Mouse (Mus musculus) liver, embryonic 14.5 days (tissue): ENCODE measurements around the gene Pqlc2. TPM values are rescaled to one million over a fixed set of nuclear protein-coding genes. Genes with fewer than 3 reads are reported as not detected.
A peak's percentile ranks its signal among the peaks of the same experiment; 100 is the strongest.

Experiments
- ATAC-seq: fragments of 200-750 bp; cut with Nextera tagmentation; 2 replicates; pipeline ENCODE4 v1.8.0; 2017; ENCODE audit warnings: moderate number of reproducible peaks, mild to moderate bottlenecking, moderate library complexity; ENCODE audit not compliant: insufficient read depth
- DNase-seq, 3 experiments: peaks; one replicate each; pipeline ENCODE4 v3.0.0-alpha.2; 2012 to 2013; ENCODE audit warnings: low read depth in 3 of 3, low spot score in 3 of 3
- H3K27ac ChIP-seq: fragments of 300-500 bp; sonication (generic); 2 replicates; pipeline ENCODE4 v1.5.1; 2014; ENCODE audit warnings: moderate library complexity, mild to moderate bottlenecking, control low read depth, inconsistent platforms
- H3K27me3 ChIP-seq: fragments of 300-500 bp; sonication (generic); 2 replicates; pipeline ENCODE4 v1.6.1; 2014; ENCODE audit warnings: mild to moderate bottlenecking, low read length, moderate library complexity; ENCODE audit not compliant: control insufficient read depth, insufficient read depth
- H3K36me3 ChIP-seq: fragments of 300-500 bp; sonication (generic); replicated peaks from 2 replicates; pipeline ENCODE4 v1.6.1; 2014; ENCODE audit warnings: low read depth; ENCODE audit not compliant: control insufficient read depth, insufficient read depth
- H3K4me1 ChIP-seq, 2 experiments: fragments of 200-500 bp in 1 of 2; fragments of 300-500 bp in 1 of 2; sonication (generic) in 1 of 2; replicated peaks; 2 replicates each; pipeline ENCODE4 v1.6.1; 2012 to 2014; ENCODE audit warnings: antibody characterized with exemption in 1 of 2, inconsistent platforms in 1 of 2, low read length in 1 of 2; ENCODE audit not compliant: control insufficient read depth in 2 of 2, insufficient read depth in 2 of 2
- H3K4me2 ChIP-seq: fragments of 300-500 bp; sonication (generic); 2 replicates; pipeline ENCODE4 v1.6.1; 2014; ENCODE audit warnings: low read depth, mild to moderate bottlenecking, control low read depth, moderate library complexity
- H3K4me3 ChIP-seq, 2 experiments: fragments of 200-500 bp in 1 of 2; fragments of 300-500 bp in 1 of 2; sonication (generic) in 1 of 2; 2 replicates each; pipeline ENCODE4 v1.5.1; 2012 to 2014; ENCODE audit warnings: low read depth in 2 of 2, low read length in 2 of 2, mild to moderate bottlenecking in 2 of 2, control low read depth in 1 of 2, inconsistent platforms in 1 of 2, moderate library complexity in 1 of 2; ENCODE audit not compliant: insufficient read depth in 1 of 2
- H3K9ac ChIP-seq: fragments of 300-500 bp; sonication (generic); replicated peaks from 2 replicates; pipeline ENCODE4 v1.6.1; 2014; ENCODE audit warnings: mild to moderate bottlenecking, control low read depth, moderate library complexity
- H3K9me3 ChIP-seq: fragments of 300-500 bp; sonication (generic); 2 replicates; pipeline ENCODE4 v1.6.1; 2016; ENCODE audit warnings: low read length, mixed read lengths; ENCODE audit not compliant: control insufficient read depth
- CTCF ChIP-seq: IDR thresholded peaks from 2 replicates; pipeline ENCODE4 v1.5.1; 2016; ENCODE audit warnings: antibody characterized with exemption, low read depth, control low read depth
- EP300 ChIP-seq: IDR thresholded peaks from 2 replicates; pipeline ENCODE4 v1.6.1; 2016; ENCODE audit warnings: antibody characterized with exemption, low read depth
- WGBS: fragments of 180-500 bp; shearing (Covaris S2); extraction: QIAGEN DNeasy Blood & Tissue Kit; methylation state at CpG from one replicate; pipeline ENCODE4 v1.1.7; 2014; ENCODE audit not compliant: insufficient replicate concordance; 5-methylcytosine and 5-hydroxymethylcytosine counted together
- polyA plus RNA-seq, 2 experiments: library from polyadenylated mRNA; depleted of rRNA in 1 of 2; stranded (reverse) in 1 of 2; unstranded in 1 of 2; fragments of >200 nt; fragmentation: Nextera tagmentation in 1 of 2; extraction: Ambion mirVana in 1 of 2; gene quantifications; 2 replicates each; pipeline versions ENCODE4 v1.2.1 to v1.2.3; 2012 to 2014

Pqlc2 gene
- polyA plus RNA-seq, 2 experiments, result 8.1 to 8.6 TPM

DNA sequence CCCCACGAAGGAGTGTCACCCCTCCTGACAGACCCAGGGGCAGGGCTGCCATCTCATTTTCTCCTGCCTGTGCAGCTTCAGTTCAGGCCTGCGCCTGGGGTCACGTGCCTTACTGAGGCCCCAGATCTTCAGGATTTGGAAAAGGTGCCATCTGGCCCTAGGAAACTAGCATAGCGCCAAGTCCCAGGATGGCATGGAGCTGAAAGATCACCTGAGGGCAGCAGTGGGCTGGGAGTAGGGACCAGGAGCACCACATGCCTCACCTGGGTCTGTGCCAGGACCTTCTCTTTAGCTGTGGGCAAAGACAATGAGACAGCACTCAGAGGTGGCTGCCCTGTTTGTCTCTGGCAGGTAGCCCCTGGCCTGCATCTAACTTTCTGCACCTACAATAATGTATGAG, 12.9 kb downstream of the Pqlc2 start:
- peaks cover 0 to 3% of the 10 kb centered on the region in 2 experiments; a peak in 1 of 4 replicates for H3K4me1 ChIP-seq
- no peak overlapping the region for H3K4me3 ChIP-seq
- DNase-seq, result no peak
- no peak overlapping the region for H3K9ac ChIP-seq
- no peak for ATAC-seq
- H3K27ac ChIP-seq, result no peak overlapping the region
- H3K4me2 ChIP-seq, result no peak overlapping the region
- whole genome bisulfite sequencing, result 70% methylated on average over 4 of the region's 4 CpGs
- TF ChIP-seq CTCF (no peak), EP300 (no peak)
- H3K36me3 ChIP-seq, result no peaks in the 10 kb centered on the region
- no peaks in the 10 kb centered on the region for H3K9me3 ChIP-seq
- H3K27me3 ChIP-seq, result no peaks in the 10 kb centered on the region

DNA sequence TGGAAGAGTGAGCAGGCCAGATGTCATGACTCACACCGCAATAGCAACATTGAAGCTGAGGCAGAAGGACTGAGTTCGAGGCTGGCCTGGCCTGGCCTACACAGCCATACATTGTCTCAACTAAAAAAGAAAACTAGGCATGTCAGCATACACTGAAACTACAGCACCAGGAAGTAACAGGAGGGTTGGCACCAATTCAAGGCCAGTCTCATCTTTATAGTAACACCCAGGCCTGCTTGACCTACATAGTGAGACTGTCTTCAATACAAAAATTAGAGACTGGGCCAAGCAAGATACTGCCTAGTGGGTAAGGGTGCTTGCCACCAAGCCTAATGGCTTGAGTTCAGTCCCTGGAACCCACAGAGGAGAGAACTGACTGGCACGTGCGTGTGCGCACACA, 18.5 kb downstream of the Pqlc2 start:
- Histone ChIP-seq H3K9me3 (no peaks in the 10 kb centered on the region), H3K27me3 (no peaks in the 10 kb centered on the region), H3K9ac (no peak overlapping the region), H3K36me3 (peaks cover 6% of the 10 kb centered on the region; the same call in 1 of the 2 replicates), H3K4me3 (no peak overlapping the region), H3K4me1 (no peaks in the 10 kb centered on the region), H3K4me2 (no peak overlapping the region), H3K27ac (no peak overlapping the region)
- no peak for DNase-seq
- TF ChIP-seq EP300 (no peak), CTCF (no peak)
- ATAC-seq, result no peak
- 86% methylated on average over 5 of the region's 5 CpGs for WGBS

DNA sequence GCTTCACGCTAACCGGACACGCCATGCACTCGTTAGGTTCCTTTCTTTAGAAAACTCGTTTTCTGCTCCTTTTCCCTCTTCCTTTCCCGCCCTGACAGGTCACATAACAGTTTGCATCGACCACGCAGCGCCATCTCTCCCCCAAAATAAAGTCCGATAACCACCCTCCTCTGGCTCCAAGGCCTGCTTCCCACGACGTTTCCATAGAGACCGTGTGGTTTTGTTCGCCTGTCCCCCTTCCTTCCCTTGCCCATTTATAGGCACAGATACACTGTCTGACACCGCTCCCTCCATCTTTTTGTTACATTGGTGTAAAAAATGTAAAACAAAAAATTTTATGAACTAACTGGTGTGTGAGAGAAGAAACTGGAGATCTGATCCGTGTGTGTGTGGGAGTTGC, 19.4 kb downstream of the Pqlc2 start:
- H3K4me2 ChIP-seq, result no peak overlapping the region
- H3K27ac ChIP-seq, result no peak overlapping the region
- peaks cover 6% of the 10 kb centered on the region; the same call in 1 of the 2 replicates for H3K36me3 ChIP-seq
- 80% methylated on average over 16 of the region's 16 CpGs for WGBS
- DNase-seq, result no peak
- H3K9ac ChIP-seq, result no peak overlapping the region
- no peaks in the 10 kb centered on the region for H3K27me3 ChIP-seq
- ATAC-seq, result no peak
- TF ChIP-seq EP300 (no peak), CTCF (no peak)
- no peak overlapping the region for H3K4me3 ChIP-seq
- H3K9me3 ChIP-seq, result no peaks in the 10 kb centered on the region
- no peaks in the 10 kb centered on the region for H3K4me1 ChIP-seq

DNA sequence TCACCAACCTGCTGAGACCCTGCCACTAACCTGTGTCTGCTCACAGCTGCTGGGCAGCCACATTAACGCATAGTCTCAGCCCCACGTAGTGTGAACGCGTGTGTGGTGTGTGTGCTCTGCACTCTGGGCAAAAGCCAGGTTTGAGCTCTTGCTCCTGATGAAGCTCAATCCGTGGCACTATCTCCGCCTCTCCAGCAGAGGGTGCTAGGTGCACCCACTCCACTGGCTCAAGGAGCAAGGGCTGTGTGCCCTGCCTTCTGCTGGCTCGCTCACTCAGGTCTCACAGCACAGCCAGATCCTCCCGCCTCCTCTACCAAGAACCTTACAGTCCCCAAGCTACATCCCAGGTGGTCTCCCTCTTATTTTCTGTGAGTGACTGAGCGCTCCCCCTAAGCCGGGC, 21.5 kb downstream of the Pqlc2 start:
- no peak overlapping the region for H3K4me3 ChIP-seq
- H3K9ac ChIP-seq, result no peak overlapping the region
- DNase-seq, result no peak
- H3K36me3 ChIP-seq, result peaks cover 6% of the 10 kb centered on the region; the same call in 1 of the 2 replicates
- TF ChIP-seq CTCF (peak; percentile 93), EP300 (no peak)
- no peak overlapping the region for H3K4me2 ChIP-seq
- no peak overlapping the region for H3K27ac ChIP-seq
- no peaks in the 10 kb centered on the region for H3K27me3 ChIP-seq
- no peaks in the 10 kb centered on the region for H3K4me1 ChIP-seq
- 78% methylated on average over 10 of the region's 10 CpGs for WGBS
- no peak for ATAC-seq
- no peaks in the 10 kb centered on the region for H3K9me3 ChIP-seq

DNA sequence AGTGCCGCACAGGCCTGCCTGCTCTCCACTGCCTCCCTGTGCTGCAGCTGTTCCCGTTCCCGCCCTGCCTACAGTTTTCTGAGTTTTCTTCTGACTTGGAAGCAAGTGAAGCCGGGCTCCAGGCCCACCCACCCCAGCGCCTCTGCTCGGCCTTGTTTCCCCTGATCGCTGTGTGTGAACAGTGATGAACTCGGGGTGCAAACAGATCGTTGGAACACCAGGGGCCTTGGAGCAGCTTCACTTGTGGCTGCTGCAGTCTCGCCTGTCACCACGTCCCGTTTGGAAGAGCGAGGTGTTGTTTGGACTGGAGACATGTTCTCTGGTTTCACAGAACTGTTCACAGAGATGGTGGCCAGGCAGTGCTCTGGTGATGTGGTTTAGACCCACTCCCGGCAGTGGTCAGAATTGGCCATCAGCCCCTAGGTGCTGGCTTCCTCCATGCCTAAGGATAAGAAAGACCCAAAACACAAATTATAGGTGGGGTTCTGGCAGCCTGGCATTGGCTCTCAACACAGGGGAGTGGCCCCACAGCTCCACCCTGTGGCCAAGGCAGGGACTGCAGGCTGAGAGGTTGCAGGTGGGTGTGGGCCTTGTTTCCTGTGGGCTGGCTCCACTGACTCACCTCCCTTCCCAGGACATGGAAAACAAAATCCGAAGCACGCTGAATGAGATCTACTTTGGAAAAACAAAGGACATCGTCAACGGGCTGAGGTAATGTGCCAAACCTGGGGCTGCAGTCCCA, 23.2 kb downstream of the Pqlc2 start:
- no peak for TF ChIP-seq EP300
- TF ChIP-seq CTCF, result peak; percentile 98
- H3K4me2 ChIP-seq, result no peak overlapping the region
- H3K9me3 ChIP-seq, result no peaks in the 10 kb centered on the region
- H3K27ac ChIP-seq, result no peak overlapping the region
- H3K36me3 ChIP-seq, result peaks cover 6% of the 10 kb centered on the region; the same call in 1 of the 2 replicates
- DNase-seq (peak in 1 of 3 experiments; percentile 33), ATAC-seq (no peak)
- WGBS, result 71% methylated on average over 18 of the region's 18 CpGs
- no peaks in the 10 kb centered on the region for H3K4me1 ChIP-seq
- no peaks in the 10 kb centered on the region for H3K27me3 ChIP-seq
- H3K9ac ChIP-seq, result no peak overlapping the region
- H3K4me3 ChIP-seq, result no peak overlapping the region
